In genomic region chr14:105896791-105897568, GRCm38 (mm10) we compare ENCODE assay signal across 7 mouse cellular contexts. TPM values are rescaled to one million over a fixed set of nuclear protein-coding genes. Genes with fewer than 3 reads are reported as not detected.
A peak's percentile ranks its signal among the peaks of the same experiment; 100 is the strongest.
DNase-seq lines count a peak whose midpoint lies in the region; ATAC-seq and TF ChIP-seq lines count a peak whose summit lies in the region.

Spry2 (minus strand) TSS chr14:105896819.

- peak within 1 kb of the TSS; percentile 85 for H3K4me2 ChIP-seq in embryonic facial prominence, embryonic 12.5 days (replicated peaks)
- H3K4me2 ChIP-seq in kidney, embryonic 14.5 days (replicated peaks; ENCODE audit: low read depth, low read length) = peak within 1 kb of the TSS; percentile 86
- H3K4me2 ChIP-seq in limb, embryonic 14.5 days (replicated peaks; ENCODE audit: low read depth, low read length, severe bottlenecking) = peak within 1 kb of the TSS; percentile 89
- H3K4me2 ChIP-seq in midbrain, embryonic 16.5 days (ENCODE audit: low read length) = peak within 1 kb of the TSS; percentile 80

- H3K9ac ChIP-seq in embryonic facial prominence, embryonic 12.5 days = peak within 1 kb of the TSS; percentile 94
- peak within 1 kb of the TSS; percentile 92 for H3K9ac ChIP-seq in kidney, embryonic 14.5 days (ENCODE audit: low read depth, low read length)
- H3K9ac ChIP-seq in limb, embryonic 14.5 days (ENCODE audit: low read depth, low read length, severe bottlenecking) = peak within 1 kb of the TSS; percentile 98
- H3K9ac ChIP-seq in midbrain, embryonic 16.5 days (ENCODE audit: low read depth, low read length) = peak within 1 kb of the TSS; percentile 72

- peak; percentile 93 for ATAC-seq in embryonic facial prominence, embryonic 12.5 days (ENCODE audit: insufficient number of reproducible peaks, insufficient read depth, low FRiP score, low TSS enrichment)
- ATAC-seq in kidney, embryonic 14.5 days (ENCODE audit: low FRiP score, low TSS enrichment) = peak; percentile 93
- ATAC-seq in limb, embryonic 14.5 days (ENCODE audit: low FRiP score, low read depth) = peak; percentile 91
- ATAC-seq in midbrain, embryonic 16.5 days = peak; percentile 93

- H3K27me3 ChIP-seq in embryonic facial prominence, embryonic 12.5 days = no peaks in the 10 kb centered on the region
- no peaks in the 10 kb centered on the region for H3K27me3 ChIP-seq in kidney, embryonic 14.5 days (ENCODE audit: control insufficient read depth, insufficient read depth, low read length)
- no peaks in the 10 kb centered on the region for H3K27me3 ChIP-seq in limb, embryonic 14.5 days (ENCODE audit: control insufficient read depth, insufficient read depth, low read length)
- no peaks in the 10 kb centered on the region for H3K27me3 ChIP-seq in midbrain, embryonic 16.5 days (ENCODE audit: control insufficient read depth, insufficient read depth, low read depth, low read length)

- peak within 1 kb of the TSS; percentile 86 for H3K4me3 ChIP-seq in embryonic facial prominence, embryonic 12.5 days
- peak within 1 kb of the TSS; percentile 96 for H3K4me3 ChIP-seq in kidney, embryonic 14.5 days (ENCODE audit: low read length)
- peak within 1 kb of the TSS; percentile 91 for H3K4me3 ChIP-seq in limb, embryonic 14.5 days (replicated peaks; ENCODE audit: low read length)
- peak within 1 kb of the TSS; percentile 65 for H3K4me3 ChIP-seq in midbrain, embryonic 16.5 days (ENCODE audit: low read depth, low read length)

- WGBS in embryonic facial prominence, embryonic 12.5 days = under 1% methylated on average over 62 of the region's 89 CpGs
- 1% methylated on average over 51 of the region's 89 CpGs for WGBS in kidney, embryonic 14.5 days
- under 1% methylated on average over 57 of the region's 89 CpGs for WGBS in limb, embryonic 14.5 days
- WGBS in midbrain, embryonic 16.5 days = under 1% methylated on average over 65 of the region's 89 CpGs

- peaks cover 12% of the 10 kb centered on the region for H3K4me1 ChIP-seq in embryonic facial prominence, embryonic 12.5 days
- H3K4me1 ChIP-seq in kidney, embryonic 14.5 days (ENCODE audit: control insufficient read depth, insufficient read depth, low read length) = peaks cover 9% of the 10 kb centered on the region
- peaks cover 13% of the 10 kb centered on the region; the same call in 1 of the 2 replicates for H3K4me1 ChIP-seq in limb, embryonic 14.5 days (ENCODE audit: control insufficient read depth, insufficient read depth, low read length)
- H3K4me1 ChIP-seq in midbrain, embryonic 16.5 days (ENCODE audit: control insufficient read depth, insufficient read depth, low read length) = peaks cover 14% of the 10 kb centered on the region

- no peaks in the 10 kb centered on the region for H3K9me3 ChIP-seq in embryonic facial prominence, embryonic 12.5 days
- no peaks in the 10 kb centered on the region for H3K9me3 ChIP-seq in kidney, embryonic 14.5 days (ENCODE audit: control insufficient read depth, low read length)
- H3K9me3 ChIP-seq in limb, embryonic 14.5 days (ENCODE audit: control insufficient read depth, low read length) = no peaks in the 10 kb centered on the region
- H3K9me3 ChIP-seq in midbrain, embryonic 16.5 days (replicated peaks; ENCODE audit: control insufficient read depth, low read length, poor library complexity, severe bottlenecking) = no peaks in the 10 kb centered on the region

- peak; percentile 54; the same call in 1 of the 2 replicates for TF ChIP-seq POLR2A in limb, embryonic 14.5 days (IDR thresholded peaks at IDR 0.05; ENCODE audit: borderline replicate concordance, extremely low read depth, insufficient read depth, insufficient read length)

- peaks cover 9% of the 10 kb centered on the region for H3K36me3 ChIP-seq in embryonic facial prominence, embryonic 12.5 days
- peaks cover 13% of the 10 kb centered on the region; the same call in 1 of the 2 replicates for H3K36me3 ChIP-seq in kidney, embryonic 14.5 days (ENCODE audit: control insufficient read depth, insufficient read depth, low read length)
- peaks cover 15% of the 10 kb centered on the region for H3K36me3 ChIP-seq in limb, embryonic 14.5 days (ENCODE audit: control insufficient read depth, insufficient read depth, low read length)
- no peaks in the 10 kb centered on the region for H3K36me3 ChIP-seq in midbrain, embryonic 16.5 days (ENCODE audit: control insufficient read depth, insufficient read depth, low read length)

- H3K27ac ChIP-seq in embryonic facial prominence, embryonic 12.5 days = peak within 1 kb of the TSS; percentile 99
- H3K27ac ChIP-seq in kidney, embryonic 14.5 days (ENCODE audit: low read depth, low read length) = peak within 1 kb of the TSS; percentile 99
- peak within 1 kb of the TSS; percentile 98 for H3K27ac ChIP-seq in limb, embryonic 14.5 days (replicated peaks; ENCODE audit: low read depth, low read length)
- peak within 1 kb of the TSS; percentile 99 for H3K27ac ChIP-seq in midbrain, embryonic 16.5 days (ENCODE audit: low read length)

- peak; percentile 65 to 83 for DNase-seq in adrenal gland, postnatal 4 days (ENCODE audit: low spot score in 2 of 2)
- peak; percentile 95 for DNase-seq in heart, adult 8-10 months (ENCODE audit: low spot score)
- peak; percentile 98 for DNase-seq in limb, embryonic 14.5 days (ENCODE audit: low spot score)
- DNase-seq in spleen, postnatal 36 days (ENCODE audit: low spot score in 2 of 2) = peak; percentile 60 to 62

RNA-seq across cellular contexts. Expression of gene Spry2, which starts in this region (rescaled TPM):
- total RNA-seq in adrenal gland, postnatal 4 days (2021) = 10 to 100 TPM; 51.5 to 55.0 TPM
- 50.7 and 53.5 TPM in 2 replicates for polyA plus RNA-seq in embryonic facial prominence, embryonic 12.5 days (2016; fragmentation: Nextera tagmentation; extraction: Ambion mirVana)
- total RNA-seq in heart, adult 8-10 months (2022) = 10 to 100 TPM; 22.3 to 23.3 (median 22.4) TPM
- 56.3 and 77.5 TPM in 2 replicates for polyA plus RNA-seq in kidney, embryonic 14.5 days (2014; fragmentation: Nextera tagmentation; extraction: Ambion mirVana)
- polyA plus RNA-seq in limb, embryonic 14.5 days (2012; rRNA removed) = 35.6 and 43.7 TPM in 2 replicates
- 75.9 and 80.1 TPM in 2 replicates for polyA plus RNA-seq in limb, embryonic 14.5 days (2014; fragmentation: Nextera tagmentation; extraction: Ambion mirVana)
- polyA plus RNA-seq in midbrain, embryonic 16.5 days (2015; fragmentation: Nextera tagmentation; extraction: Ambion mirVana) = 30.4 and 31.0 TPM in 2 replicates

Comparison
In these comparisons a context has a peak if more than half of its experiments do, and no peak if none do; other contexts are left out.
1. Peak in every context shown above with its lines: DNase-seq, ATAC-seq, H3K4me3 ChIP-seq and H3K27ac ChIP-seq.